Mouse (Mus musculus) limb, embryonic 11.5 days (tissue): Measurements from ENCODE around the gene Mpeg1. TPM values are rescaled to one million over a fixed set of nuclear protein-coding genes. Genes with fewer than 3 reads are reported as not detected.

Experiments
- ATAC-seq: fragments of 200-750 bp; cut with Nextera tagmentation; 2 replicates; pipeline ENCODE4 v1.8.0; 2017; ENCODE audit warnings: low read depth; ENCODE audit not compliant: insufficient number of reproducible peaks, low FRiP score, low TSS enrichment
- DNase-seq: peaks from one replicate; pipeline ENCODE4 v3.0.0-alpha.2; 2015; ENCODE audit warnings: low spot score
- H3K27ac ChIP-seq: fragments of 300-500 bp; sonication (generic); replicated peaks from 2 replicates; pipeline ENCODE4 v1.5.1; 2014; ENCODE audit warnings: low read depth, mild to moderate bottlenecking, low read length
- H3K27me3 ChIP-seq: fragments of 300-500 bp; sonication (generic); 2 replicates; pipeline ENCODE4 v1.6.1; 2014; ENCODE audit warnings: mild to moderate bottlenecking, low read length, mixed read lengths; ENCODE audit not compliant: control insufficient read depth, insufficient read depth
- H3K36me3 ChIP-seq: fragments of 300-500 bp; sonication (generic); 2 replicates; pipeline ENCODE4 v1.6.1; 2014; ENCODE audit warnings: mild to moderate bottlenecking, low read length, moderate library complexity, mixed read lengths; ENCODE audit not compliant: control insufficient read depth, insufficient read depth
- H3K4me1 ChIP-seq: fragments of 300-500 bp; sonication (generic); 2 replicates; pipeline ENCODE4 v1.6.1; 2014; ENCODE audit warnings: low read length, mixed read lengths; ENCODE audit not compliant: control insufficient read depth, insufficient read depth
- H3K4me2 ChIP-seq: fragments of 300-500 bp; sonication (generic); 2 replicates; pipeline ENCODE4 v1.6.1; 2014; ENCODE audit warnings: low read depth, mild to moderate bottlenecking, moderate library complexity; ENCODE audit not compliant: severe bottlenecking
- H3K4me3 ChIP-seq: fragments of 300-500 bp; sonication (generic); 2 replicates; pipeline ENCODE4 v1.5.1; 2014; ENCODE audit warnings: low read depth, low read length
- H3K9ac ChIP-seq: fragments of 300-500 bp; sonication (generic); 2 replicates; pipeline ENCODE4 v1.6.1; 2014; ENCODE audit warnings: mild to moderate bottlenecking, low read length
- H3K9me3 ChIP-seq: fragments of 300-500 bp; sonication (generic); 2 replicates; pipeline ENCODE4 v1.6.1; 2016; ENCODE audit warnings: low read length; ENCODE audit not compliant: control insufficient read depth
- whole genome bisulfite sequencing: fragments of 180-500 bp; shearing (Covaris S2); extraction: QIAGEN DNeasy Blood & Tissue Kit; methylation state at CpG from one replicate; pipeline ENCODE4 v1.1.7; 2014; 5-methylcytosine and 5-hydroxymethylcytosine counted together
- polyA plus RNA-seq: library from polyadenylated mRNA; unstranded; fragments of >200 nt; fragmentation: Nextera tagmentation; extraction: Ambion mirVana; gene quantifications from 2 replicates; pipeline ENCODE4 v1.2.1, GENCODE M21; 2014

The Mpeg1 gene
- polyA plus RNA-seq, 1 experiment from 2014 or later = 0.17 TPM

DNA sequence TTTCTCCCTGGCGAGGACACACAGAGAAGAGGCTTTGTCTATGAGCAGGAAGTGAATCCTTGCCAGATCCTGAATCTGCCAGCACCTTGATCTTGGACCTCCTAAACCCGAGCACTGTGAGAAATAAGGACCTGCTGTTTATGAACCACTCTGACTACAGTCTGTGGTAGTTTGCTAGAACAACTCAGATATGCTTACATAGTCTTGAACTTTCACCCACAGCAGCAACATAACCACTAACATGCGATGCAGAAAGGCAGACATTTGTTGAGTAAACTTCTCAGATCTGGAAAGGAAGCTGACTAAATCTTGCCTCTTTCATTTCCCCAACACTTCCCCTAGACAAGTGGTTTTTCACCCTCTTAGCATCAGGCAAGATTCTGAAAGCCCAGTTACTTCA, 11.3 kb downstream of the Mpeg1 start:
- no peak for DNase-seq
- Histone ChIP-seq H3K9me3 (no peaks in the 10 kb centered on the region), H3K4me3 (no peak overlapping the region), H3K9ac (no peak overlapping the region), H3K4me1 (no peaks in the 10 kb centered on the region), H3K4me2 (no peak overlapping the region), H3K27ac (no peak overlapping the region), H3K36me3 (no peaks in the 10 kb centered on the region), H3K27me3 (no peaks in the 10 kb centered on the region)
- WGBS = 85% methylated on average over 3 of the region's 3 CpGs
- no peak for ATAC-seq

DNA sequence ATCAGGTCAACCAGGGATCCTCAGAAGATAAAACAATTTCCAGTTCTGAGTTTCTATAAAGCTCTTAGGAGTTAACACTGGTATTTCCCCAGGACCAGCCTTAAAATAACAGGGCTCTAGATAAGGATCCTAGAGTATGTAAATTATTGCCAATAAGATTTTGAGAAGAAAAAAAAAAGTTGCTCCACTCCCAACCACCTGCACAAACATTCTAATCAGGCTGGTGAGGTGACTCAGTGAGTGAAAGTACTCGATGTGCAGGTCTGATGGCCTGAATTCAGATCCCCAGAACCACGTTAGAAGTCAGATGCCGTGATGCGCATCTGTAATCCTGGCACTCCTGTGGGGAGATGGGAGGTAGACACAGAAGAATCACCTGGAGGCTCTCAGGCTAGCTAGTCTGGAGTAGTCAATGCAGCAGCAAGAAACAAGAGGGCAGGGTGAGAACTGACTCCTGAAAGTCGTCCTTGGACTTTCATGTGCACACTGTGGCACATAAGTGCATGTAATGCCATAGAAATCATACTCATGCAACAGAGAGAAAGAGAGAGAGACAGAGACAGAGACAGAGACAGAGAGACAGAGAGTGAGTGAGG, 11.9 kb downstream of the Mpeg1 start:
- no peak for DNase-seq
- no peak for ATAC-seq
- no peak overlapping the region for H3K27ac ChIP-seq
- no peaks in the 10 kb centered on the region for H3K4me1 ChIP-seq
- H3K27me3 ChIP-seq = no peaks in the 10 kb centered on the region
- no peak overlapping the region for H3K4me2 ChIP-seq
- no peak overlapping the region for H3K9ac ChIP-seq
- no peak overlapping the region for H3K4me3 ChIP-seq
- H3K36me3 ChIP-seq = no peaks in the 10 kb centered on the region
- 84% methylated on average over 5 of the region's 5 CpGs for WGBS
- H3K9me3 ChIP-seq = no peaks in the 10 kb centered on the region

GRCm38 (mm10) chr19:12473201-12473641, 12.6 kb downstream of the Mpeg1 start:
- Histone ChIP-seq H3K27ac (no peak overlapping the region), H3K36me3 (no peaks in the 10 kb centered on the region), H3K4me3 (no peak overlapping the region), H3K9me3 (no peaks in the 10 kb centered on the region), H3K9ac (no peak overlapping the region), H3K4me2 (no peak overlapping the region), H3K4me1 (no peaks in the 10 kb centered on the region), H3K27me3 (no peaks in the 10 kb centered on the region)
- no peak for ATAC-seq
- DNase-seq = no peak
- 29% methylated on average over 4 of the region's 4 CpGs for WGBS

- no peak overlapping the region for H3K4me3 ChIP-seq
- no peaks in the 10 kb centered on the region for H3K4me1 ChIP-seq
- no peaks in the 10 kb centered on the region for H3K9me3 ChIP-seq
- ATAC-seq = no peak
- H3K4me2 ChIP-seq = no peak overlapping the region
- H3K9ac ChIP-seq = no peak overlapping the region
- no peak overlapping the region for H3K27ac ChIP-seq
- no peaks in the 10 kb centered on the region for H3K36me3 ChIP-seq
- DNase-seq = no peak
- 87% methylated on average over 4 of the region's 4 CpGs for WGBS
- no peaks in the 10 kb centered on the region for H3K27me3 ChIP-seq
Measured at GRCm38 (mm10) chr19:12473951-12474350, 13.4 kb downstream of the Mpeg1 start.

DNA sequence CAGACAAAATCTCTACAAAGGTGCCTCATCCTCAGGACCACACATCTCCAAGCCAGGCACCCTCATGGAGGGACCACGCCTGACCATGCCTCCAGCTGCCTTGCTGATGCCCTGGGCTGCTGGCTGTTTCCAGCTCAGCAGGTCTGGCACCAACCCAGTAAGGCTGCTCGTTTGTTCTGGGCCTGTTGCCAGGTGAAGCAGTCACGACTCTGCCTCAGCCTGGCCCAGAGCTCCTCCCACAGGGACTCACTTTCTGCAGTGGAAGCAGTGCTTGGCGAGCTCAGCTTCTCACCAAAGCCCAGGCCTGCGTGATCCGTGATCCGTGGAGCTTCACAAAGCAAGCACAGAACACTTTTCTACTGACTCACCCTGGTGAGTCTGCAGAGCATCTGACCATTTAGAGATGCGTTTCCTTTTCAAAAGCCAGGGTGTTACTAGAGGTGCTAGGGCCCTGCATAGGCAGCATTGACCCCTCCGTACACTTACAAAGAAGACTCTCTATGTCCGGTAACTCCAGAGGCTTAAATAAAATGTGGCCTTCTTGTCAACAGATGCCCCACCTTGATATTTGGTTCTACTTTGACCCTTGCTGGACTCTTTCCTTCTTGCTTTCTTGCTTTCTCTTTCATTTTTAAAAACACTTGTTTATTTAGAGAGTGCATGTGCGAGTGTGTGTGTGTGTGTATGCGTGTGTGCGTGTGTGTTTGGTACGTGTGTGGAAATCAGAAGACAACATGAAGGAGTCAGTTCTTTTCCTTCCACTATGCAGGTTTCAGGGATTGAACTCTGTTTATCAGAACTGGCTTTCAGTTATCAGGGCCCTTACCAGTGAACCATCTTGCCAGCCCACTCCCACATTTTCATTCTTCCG, 15.0 kb downstream of the Mpeg1 start:
- Histone ChIP-seq H3K9me3 (no peaks in the 10 kb centered on the region), H3K27me3 (no peaks in the 10 kb centered on the region), H3K4me3 (no peak overlapping the region), H3K27ac (no peak overlapping the region), H3K9ac (no peak overlapping the region), H3K4me1 (no peaks in the 10 kb centered on the region), H3K4me2 (no peak overlapping the region), H3K36me3 (no peaks in the 10 kb centered on the region)
- no peak for DNase-seq
- no peak for ATAC-seq
- WGBS = 77% methylated on average over 15 of the region's 15 CpGs

DNA sequence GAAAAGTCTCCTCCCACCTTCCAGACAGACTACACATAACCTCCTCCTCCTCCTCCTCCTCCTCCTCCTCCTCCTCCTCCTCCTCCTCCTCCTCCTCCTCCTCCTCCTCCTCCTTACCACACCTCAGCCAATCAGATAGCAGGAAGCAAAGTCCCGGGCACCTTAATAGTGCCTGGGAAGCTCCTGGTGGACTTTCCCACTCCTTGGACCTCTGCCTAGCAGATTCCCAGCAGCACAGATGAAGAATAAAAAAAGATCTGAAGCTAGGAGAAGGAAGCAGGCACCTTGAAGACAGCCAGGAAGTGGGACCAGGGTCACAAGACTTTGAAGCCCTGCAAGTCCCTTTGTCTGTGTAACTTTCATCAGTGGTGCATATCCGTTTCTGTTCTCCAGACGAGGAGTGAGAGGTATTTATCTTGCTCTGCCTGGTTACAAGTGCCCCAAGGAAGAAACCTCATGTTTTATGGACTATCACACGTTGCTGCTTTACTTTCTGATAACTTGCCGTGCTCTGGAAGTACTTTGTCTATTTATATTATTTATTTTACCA, 16.2 kb downstream of the Mpeg1 start:
- no peak overlapping the region for H3K27ac ChIP-seq
- no peaks in the 10 kb centered on the region for H3K27me3 ChIP-seq
- WGBS = 52% methylated on average over 5 of the region's 5 CpGs
- DNase-seq (no peak), ATAC-seq (no peak)
- H3K9ac ChIP-seq = no peak overlapping the region
- no peak overlapping the region for H3K4me3 ChIP-seq
- H3K4me2 ChIP-seq = no peak overlapping the region
- no peaks in the 10 kb centered on the region for H3K36me3 ChIP-seq
- H3K9me3 ChIP-seq = no peaks in the 10 kb centered on the region
- no peaks in the 10 kb centered on the region for H3K4me1 ChIP-seq

- DNase-seq (no peak), ATAC-seq (no peak)
- no peak overlapping the region for H3K9ac ChIP-seq
- 94% methylated on average over 6 of the region's 6 CpGs for WGBS
- no peaks in the 10 kb centered on the region for H3K36me3 ChIP-seq
- no peaks in the 10 kb centered on the region for H3K9me3 ChIP-seq
- H3K4me2 ChIP-seq = no peak overlapping the region
- H3K4me1 ChIP-seq = no peaks in the 10 kb centered on the region
- H3K4me3 ChIP-seq = no peak overlapping the region
- no peak overlapping the region for H3K27ac ChIP-seq
- H3K27me3 ChIP-seq = no peaks in the 10 kb centered on the region
Measured at GRCm38 (mm10) chr19:12478369-12478768, 17.8 kb downstream of the Mpeg1 start.

GRCm38 (mm10) chr19:12483782-12484181, 23.2 kb downstream of the Mpeg1 start:
- no peaks in the 10 kb centered on the region for H3K9me3 ChIP-seq
- H3K9ac ChIP-seq = no peak overlapping the region
- H3K4me3 ChIP-seq = no peak overlapping the region
- no peaks in the 10 kb centered on the region for H3K27me3 ChIP-seq
- no peaks in the 10 kb centered on the region for H3K4me1 ChIP-seq
- H3K36me3 ChIP-seq = no peaks in the 10 kb centered on the region
- no peak overlapping the region for H3K27ac ChIP-seq
- DNase-seq (no peak), ATAC-seq (no peak)
- no peak overlapping the region for H3K4me2 ChIP-seq
- WGBS = 54% methylated on average over 4 of the region's 4 CpGs
